Mouse (Mus musculus) testis, adult 2 months (tissue): ENCODE results near the gene Tas2r119.

Experiments
- CTCF ChIP-seq: fragments of 200-500 bp; IDR thresholded peaks from 2 replicates; pipeline ENCODE4 v1.5.1; 2012; ENCODE audit warnings: low read depth, mild to moderate bottlenecking, inconsistent platforms, low read length, moderate library complexity; ENCODE audit not compliant: control insufficient read depth, insufficient read depth, insufficient replicate concordance
- POLR2A ChIP-seq: fragments of 200-500 bp; IDR thresholded peaks from 2 replicates; pipeline ENCODE4 v1.6.1; 2012; ENCODE audit warnings: low read depth, mild to moderate bottlenecking, inconsistent platforms, low read length, moderate library complexity; ENCODE audit not compliant: control insufficient read depth

DNA sequence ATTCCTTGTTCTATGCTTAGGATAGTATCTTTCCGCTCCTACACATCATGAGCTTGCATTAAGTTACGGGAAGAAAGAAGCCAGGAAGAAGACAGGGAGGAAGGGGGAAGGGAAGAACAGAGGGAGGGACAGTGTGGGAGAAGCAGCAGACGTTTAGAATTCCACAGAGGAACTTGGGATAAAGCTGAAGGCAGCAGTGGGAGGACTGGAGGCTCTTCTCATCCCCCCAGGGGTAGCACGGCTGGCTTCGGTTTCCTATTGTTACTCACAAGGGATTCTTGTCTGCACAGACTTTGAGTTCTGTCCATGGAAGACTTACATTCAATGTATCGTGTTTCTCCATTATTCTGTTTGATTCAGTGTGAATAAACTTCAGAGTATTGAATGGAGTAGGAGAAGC is 5.3 kb upstream of the Tas2r119 start:
- TF ChIP-seq CTCF (no peak), POLR2A (no peak)
